Mouse (Mus musculus) MN1 (cell line): Measurements from ENCODE around the gene Kctd13.
A peak's percentile ranks its signal among the peaks of the same experiment; 100 is the strongest.

ENCODE experiments used
- DNase-seq: peaks from one replicate; pipeline ENCODE4 v3.0.0-alpha.2; 2016; ENCODE audit warnings: low spot score

The Kctd13 gene

DNA sequence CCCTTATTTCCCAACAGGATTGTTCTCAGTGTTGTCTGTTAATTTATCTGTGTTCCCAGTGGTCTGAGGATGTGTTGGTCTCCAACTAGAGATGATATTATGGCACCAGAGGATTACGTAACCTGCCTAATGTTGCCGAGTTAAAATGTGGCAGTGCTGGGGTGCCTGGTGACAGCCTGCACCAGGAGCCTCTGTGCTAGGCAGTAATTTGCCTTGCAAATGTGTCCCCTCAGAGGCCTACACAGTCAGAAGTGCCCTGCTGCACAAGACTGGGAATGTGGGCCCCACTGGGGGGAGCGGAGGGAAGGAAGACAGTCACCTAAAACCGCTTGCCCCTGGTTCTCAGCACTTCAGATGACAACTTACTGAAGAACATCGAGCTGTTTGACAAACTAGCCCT lies 13.1 kb downstream of the Kctd13 start:
- no peak for DNase-seq

DNA sequence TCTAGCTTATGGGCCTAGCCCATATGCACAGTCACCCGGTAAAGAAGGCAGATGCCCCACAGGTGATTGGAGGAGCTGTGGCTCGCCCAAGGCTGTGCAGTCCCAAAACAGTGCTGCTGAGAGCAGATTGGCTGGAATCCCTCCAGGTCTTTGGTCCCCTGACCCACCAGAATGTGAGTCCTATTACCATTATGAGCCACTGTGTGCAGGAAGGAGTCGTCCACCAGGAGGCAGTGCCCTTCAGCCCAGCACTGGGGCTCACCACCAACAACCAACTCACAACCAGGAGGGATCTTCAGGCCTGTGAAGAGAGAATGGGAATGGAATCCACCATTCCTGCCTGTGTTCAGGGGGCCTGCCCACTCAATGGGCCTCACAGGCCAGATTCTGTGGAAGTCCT lies 17.9 kb downstream of the Kctd13 start:
- peak; percentile 62 for DNase-seq

DNA sequence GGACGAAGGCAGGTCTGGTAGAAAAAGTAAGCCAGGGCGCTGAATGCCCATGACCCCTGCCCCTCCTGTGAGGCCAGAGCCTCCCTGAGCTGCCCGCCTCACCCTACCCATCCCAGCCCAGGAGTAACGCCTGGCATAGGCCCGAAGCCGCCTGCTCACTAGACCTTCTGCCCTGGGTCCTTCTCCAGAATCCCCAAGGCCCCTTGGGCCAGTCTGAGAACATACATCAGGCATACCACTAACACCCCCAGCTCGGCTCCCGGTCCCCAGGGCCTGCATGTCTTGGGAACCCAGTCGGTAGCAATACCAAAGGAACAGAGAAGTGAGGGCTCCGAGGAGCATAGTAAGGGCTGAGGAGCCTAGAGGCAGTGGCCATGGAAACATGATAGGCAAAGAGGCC lies 19.9 kb downstream of the Kctd13 start:
- DNase-seq: no peak

DNA sequence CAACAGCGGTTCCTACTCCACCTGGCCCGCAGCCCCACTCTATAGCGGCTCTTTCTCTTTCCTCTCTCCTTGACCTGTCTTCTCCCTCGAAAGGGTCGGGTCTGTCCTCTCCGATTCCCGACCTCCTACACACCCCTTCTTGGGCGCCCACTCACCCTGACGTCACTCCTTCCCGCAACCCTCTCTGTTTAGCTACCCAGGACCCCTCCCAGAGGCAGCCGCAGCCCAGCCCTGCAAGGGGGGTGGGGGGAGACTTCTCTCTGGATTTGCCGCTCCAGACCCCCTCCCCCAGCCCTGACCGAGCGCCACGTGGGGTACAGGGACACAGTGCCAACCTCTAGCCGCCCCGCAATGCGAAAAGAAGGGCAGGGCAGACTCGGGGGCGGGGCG lies 20.7 kb downstream of the Kctd13 start, which contains the start of gene Asphd1:
TSS of gene Asphd1 (minus strand) at position 180 of the 390 bp plus-strand sequence.
- no peak for DNase-seq

DNA sequence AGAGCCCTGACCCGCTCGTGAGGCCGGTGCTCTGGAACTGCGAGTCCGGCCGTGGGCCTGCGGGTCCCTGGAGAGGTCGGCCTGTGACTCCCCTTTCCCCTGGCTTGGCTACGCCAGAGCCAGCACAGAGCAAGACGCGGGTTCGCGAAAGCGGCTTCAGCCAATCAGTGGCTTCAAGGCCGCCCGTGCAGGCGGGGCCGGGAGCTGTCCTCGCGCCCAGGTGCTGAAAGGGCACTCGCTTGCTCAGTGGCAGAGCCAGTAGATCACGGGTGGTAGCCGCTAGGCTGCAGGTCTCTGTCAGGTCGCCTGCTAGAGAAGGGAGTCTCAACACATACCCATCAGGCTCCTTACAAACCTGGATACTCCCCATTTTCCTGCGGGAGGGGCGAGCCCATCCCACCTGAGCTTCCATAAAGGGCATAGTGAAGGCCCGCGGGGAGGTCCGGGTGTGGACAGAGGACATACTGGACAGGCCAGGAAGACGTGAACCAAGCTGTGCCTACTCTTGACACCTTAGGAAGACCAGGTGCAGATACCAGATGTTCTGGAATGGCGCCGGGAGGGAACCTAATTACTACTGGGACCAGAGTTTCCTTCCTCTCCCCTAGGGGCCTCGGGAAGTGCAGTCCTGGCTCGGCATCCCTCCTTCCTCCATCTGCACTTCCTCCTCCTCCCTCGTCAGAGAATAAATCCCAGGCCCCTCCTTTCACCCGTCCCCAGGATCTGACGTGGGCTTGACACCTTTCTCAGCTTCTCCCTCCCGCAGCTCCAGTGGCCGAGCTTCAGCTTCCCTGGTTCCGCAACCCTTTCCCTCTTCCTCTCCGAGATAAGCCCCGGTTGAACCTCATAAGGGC lies 21.3 kb downstream of the Kctd13 start, which contains the start of gene Sez6l2:
TSS of gene Sez6l2 (plus strand) at position 771 of the 854 bp plus-strand sequence.
- DNase-seq: peak; percentile 91

DNA sequence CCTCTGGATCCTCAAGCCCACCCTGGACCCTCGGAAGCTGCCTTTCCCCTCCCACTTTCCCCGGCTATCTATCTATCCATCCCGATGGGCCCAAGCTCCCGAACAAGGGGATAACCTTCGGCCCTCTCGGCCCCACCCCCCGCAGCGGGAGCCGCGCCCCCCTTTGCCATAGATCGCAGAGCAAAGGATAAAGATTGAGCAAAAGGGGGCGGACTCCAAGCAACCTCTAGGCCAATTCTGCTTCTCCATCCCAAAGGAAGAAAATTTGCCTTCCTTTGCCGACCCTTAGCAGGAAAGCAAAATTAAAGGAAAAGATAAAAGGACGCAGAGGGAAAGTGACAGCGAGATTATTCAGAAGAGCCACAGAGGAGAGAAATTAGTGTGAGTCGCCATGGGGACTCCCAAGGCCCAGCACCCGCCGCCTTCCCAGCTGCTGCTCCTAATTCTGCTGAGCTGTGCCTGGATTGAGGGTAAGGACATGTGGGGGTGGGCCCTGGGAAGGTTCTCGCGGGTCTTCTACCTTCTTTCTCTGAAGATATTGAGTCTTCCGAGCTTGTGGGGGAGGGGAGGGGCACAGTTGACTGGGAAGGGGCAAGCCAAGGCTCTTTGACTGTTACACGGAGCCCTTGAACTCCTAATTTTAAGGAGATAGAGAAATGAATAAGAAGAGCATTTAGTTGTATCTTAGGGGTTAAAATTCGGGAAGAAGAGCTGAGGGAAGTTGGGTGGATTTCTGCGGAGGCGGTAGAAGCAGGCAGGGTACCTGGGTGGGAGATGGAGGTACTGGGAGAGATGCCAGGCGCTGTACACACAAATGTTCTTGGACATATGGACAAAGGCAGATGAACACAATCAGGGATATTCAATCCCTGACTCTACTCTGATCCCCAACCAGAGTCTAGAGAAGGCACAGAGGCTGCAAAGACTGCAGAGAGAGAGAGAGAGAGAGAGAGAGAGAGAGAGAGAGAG lies 22.3 kb downstream of the Kctd13 start:
- peak; percentile 75 for DNase-seq

DNA sequence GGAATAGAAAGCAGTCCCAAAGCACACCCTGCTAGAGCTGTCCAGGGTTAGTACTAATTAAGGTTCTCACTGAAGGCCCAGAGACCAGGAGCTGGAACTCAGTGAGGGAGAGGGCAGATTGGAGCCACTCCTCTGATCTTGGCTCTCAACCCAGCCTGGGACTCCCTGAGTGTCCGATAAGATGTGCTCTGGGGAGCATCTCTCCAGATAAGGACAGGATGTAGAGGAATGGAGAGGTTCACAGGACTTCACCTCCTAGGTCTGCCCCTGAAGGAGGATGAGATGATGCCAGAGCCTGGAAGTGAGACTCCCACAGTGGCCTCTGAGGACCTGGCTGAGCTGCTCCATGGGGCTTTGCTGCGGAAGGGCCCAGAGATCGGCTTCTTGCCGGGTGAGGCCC lies 23.1 kb downstream of the Kctd13 start:
- peak; percentile 39 for DNase-seq

DNA sequence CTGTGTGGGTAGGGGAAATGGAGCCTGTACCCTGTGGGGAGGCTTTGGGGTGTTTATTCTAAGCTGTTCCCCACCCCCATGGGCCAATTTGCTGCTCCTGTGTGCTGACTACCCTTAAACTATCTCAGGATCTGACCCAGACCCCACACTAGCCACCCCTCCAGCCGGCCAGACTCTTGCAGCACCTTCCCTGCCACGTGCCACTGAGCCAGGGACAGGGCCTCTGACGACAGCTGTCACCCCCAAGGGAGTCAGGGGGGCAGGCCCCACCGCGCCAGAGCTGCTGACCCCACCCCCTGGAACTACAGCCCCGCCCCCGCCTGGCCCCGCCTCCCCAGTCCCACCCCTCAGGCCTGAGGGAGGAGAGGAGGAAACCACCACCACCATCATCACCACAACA lies 24.0 kb downstream of the Kctd13 start:
- no peak for DNase-seq

DNA sequence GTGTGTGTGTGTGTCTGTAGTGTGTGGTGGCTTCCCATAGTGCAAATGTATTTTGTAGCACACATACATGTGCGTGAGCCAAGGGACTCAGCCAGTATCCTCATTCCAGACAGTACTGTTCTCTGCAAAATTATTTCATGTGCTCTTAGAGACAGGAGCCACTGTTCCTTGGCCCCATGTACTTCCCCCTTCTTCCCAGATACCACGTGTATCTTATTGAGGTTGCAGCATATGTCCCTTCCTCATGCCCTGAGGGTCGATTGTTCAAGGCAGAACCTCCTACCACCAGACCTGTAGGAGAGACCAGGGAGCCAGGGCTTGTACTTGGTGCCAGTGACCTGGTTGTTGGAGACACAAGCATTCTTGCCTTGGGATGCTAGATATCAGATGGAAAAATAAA lies 26.4 kb downstream of the Kctd13 start:
- no peak for DNase-seq

DNA sequence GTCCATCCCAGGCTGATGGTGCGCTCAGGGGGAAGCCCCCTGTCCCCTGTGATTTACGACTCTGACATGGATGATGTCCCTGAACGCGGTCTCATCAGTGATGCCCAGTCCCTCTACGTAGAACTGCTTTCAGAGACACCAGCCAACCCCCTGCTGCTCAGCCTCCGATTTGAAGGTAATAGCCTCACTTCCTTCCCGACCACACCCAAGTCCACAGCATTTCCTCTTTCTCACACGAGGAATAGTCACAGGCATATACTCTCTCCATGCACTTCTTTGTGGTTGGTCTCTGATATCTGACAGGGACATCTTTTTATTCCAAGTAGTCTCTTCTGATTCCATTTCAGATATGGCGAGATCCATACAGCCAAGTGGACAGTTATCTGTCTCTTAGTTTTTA lies 31.1 kb downstream of the Kctd13 start:
- DNase-seq: no peak

DNA sequence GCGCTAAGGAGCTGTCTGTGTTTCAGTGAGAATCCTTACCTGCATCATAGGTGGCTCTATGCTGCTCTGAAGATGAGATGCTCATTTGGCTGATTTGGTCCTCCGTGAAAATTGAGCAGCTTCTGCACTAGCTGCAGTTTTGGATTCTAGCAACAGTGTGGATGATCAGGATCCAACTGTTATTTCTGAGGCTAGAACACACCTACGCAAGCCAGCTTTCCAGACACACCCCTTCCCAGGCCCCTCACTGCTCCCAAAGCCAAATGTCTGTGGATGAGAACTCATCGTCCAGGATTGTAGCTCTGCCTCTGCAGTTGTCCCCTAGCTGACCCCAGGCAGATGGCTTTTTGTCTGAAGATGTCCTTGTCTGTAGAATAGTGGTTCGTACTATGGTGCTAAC lies 32.4 kb downstream of the Kctd13 start:
- DNase-seq: no peak

DNA sequence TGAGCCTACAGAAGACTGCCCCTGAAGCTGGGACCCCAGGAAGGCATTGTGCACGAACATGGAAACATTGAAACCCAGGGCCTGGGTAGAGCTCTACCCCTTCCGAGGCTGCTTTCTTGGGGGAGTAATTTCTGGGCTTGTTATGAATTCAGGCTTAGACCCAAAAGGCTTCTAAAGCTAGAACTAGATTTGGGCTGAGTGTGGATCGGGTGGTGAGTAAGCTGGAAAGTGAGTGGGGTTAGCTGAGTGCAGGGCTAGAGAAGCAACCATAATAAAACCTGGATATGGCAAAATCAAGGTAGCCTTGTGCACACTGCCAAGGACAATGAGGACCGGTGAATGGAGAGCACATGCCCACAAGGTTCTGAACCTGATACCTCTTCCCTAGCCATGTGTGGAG lies 33.3 kb downstream of the Kctd13 start:
- DNase-seq: no peak

DNA sequence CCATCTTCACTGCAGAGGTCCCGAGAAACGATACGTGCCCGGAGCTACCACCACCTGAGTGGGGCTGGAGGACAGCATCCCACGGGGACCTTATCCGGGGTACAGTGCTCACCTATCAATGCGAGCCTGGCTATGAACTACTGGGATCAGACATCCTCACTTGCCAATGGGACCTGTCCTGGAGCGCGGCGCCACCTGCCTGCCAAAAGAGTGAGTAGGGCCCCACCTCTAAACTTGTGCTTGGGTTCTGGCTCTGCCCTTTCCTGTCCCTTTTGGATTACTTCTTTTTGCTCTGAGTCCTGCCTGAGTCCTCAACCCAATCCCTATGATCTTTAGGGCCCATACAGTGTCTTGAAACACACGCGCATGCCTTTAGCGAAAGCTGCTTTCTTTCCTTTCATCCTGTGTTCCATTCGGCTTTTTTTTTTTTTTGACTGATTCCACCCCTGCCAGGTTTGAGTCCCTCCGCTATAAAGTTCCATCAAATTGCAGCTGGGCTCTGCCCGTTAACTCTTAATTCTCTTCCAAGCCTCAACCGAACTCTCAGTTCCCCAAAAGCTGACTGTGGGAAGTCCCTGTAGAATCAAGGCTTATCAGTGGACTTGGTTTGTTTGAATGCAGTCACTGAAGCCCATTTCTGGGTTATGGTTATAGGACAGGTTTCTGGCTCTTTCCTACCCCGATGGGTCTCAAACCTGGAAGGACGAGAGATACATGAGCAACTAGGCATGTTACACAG lies 35.0 kb downstream of the Kctd13 start:
- no peak for DNase-seq

DNA sequence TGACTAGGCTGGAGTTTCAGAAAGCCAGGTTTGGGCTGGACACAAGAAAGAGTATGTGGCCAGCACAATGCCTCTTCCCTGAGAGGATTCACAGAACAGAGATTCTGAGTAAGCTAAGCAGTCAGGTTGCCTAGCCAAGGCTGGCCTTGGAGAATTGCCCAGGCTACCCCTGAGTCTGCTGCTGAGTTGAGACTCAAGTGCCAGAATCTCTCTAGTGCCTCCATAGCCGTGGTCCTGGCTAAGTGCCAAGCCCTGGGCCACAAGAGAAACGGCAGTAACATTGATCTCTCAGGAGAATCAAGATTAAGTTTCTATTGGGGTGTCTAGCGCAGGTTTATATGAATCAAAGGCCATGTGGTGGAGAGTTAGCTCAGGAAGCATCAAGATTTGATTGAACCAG lies 36.9 kb downstream of the Kctd13 start:
- DNase-seq: no peak

DNA sequence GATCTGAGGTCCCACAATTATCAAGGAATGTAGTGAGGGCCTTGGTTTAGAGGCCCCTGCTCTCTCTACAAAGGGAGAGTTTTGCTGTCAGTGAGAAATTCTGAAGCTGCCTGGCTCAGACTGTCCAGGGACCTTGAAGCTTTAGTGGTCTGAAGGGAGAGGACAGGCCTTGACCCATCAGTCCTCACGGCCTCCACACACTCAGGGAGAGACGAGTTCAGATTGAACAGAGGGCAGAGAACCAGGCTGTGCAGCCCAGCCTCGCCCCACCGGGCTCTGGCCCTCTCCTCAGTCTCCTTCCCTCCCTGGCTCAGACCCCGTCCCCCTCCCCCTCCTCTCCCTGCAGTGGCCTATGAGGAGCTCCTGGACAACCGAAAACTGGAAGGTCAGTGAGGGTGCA lies 38.7 kb downstream of the Kctd13 start:
- DNase-seq: no peak

DNA sequence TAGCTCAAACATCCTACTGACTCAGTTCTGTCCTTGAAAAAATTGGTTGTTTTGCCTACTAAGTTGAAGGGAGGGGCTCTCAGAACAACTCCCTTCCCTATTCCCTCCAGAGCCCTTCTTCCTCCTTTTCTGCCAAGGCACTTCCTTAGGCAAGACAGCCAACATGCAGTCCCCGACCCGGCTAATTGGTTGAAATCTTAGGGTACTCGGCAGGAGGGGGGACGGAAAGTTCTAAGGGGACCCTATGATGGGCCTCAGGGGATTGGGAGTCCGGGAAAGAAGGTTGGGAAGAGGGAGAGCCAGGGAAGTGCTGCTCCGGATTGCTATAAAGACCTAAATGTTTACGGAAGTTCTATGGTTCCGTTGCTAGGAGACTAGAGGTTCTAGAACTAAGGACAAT lies 46.8 kb downstream of the Kctd13 start:
- no peak for DNase-seq

DNA sequence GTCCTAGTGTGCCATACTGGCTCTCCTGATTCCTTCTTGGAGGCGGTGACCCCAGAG lies 47.0 kb downstream of the Kctd13 start, which contains the start of gene Cdipt:
TSS of gene Cdipt (plus strand) at position 22 of the 57 bp plus-strand sequence.
- DNase-seq: no peak

DNA sequence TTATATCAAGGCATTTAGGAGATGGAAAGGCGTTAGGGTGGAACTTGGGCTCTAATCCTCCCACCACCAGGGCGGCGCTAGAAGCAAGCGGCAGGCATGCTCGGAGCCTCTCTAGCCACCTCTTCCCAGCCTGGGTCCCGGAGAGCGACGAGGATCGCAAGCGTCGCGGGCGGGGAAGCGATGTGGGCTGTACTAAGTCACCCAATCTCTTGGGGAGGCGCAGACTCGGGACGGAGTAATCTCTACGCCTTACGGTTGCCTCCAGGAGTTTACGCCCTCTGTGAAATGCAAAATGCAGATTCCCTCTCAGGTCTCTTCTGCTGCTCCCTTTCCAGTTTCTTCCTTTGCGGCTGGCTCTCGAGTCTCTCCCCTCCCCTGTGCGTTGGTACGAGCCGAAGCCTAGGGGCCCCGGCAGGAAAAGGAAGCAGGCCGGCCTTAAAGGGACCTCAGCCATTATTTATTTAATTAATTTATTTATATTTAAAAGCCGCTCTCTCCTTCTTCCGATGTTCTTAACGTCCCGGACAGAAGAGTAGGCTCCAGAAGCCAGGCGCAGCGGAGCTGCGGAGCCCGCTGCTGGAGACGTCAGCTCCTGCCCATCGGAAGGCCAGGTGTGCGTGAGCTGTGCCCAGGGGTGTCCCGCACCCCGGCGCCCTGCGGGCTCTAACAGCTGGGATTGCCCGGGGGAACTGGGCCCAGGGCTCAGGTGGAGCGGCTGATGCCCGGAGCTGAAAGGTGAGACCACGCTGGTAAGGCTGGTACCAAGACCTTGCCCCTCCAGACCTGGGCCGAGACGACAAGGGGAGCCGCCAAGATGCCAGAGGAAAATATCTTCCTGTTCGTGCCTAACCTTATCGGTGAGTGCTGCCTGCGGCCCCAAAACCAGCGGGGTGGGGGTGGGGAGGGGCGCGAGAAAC lies 47.5 kb downstream of the Kctd13 start, which contains the start of gene Cdiptos:
TSS of gene Cdiptos (minus strand) at position 149 of the 917 bp plus-strand sequence.
- peak; percentile 97 for DNase-seq

DNA sequence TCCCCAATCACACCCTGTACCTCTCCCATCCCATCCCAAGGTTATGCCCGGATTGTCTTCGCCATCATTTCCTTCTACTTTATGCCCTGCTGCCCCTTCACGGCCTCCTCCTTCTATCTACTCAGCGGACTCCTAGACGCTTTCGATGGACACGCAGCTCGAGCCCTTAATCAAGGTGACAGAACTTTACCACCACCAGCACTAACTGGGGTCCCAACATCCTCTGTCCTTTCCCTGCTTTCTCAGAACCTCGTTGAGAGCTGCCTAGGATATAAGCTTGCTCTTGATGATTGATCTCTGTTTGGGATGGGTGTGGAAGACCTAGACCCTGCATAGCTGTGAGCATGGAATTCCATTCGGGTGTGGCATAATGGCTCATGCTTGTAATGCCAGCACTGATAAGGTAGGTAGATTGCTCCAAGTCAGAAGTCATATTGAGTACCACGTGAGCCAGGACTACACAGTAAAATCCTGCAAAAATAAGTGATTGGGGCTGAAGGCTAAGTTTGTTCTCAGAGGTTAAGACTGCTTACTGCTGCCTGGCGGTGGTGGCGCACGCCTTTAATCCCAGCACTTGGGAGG lies 48.3 kb downstream of the Kctd13 start:
- peak; percentile 30 for DNase-seq

DNA sequence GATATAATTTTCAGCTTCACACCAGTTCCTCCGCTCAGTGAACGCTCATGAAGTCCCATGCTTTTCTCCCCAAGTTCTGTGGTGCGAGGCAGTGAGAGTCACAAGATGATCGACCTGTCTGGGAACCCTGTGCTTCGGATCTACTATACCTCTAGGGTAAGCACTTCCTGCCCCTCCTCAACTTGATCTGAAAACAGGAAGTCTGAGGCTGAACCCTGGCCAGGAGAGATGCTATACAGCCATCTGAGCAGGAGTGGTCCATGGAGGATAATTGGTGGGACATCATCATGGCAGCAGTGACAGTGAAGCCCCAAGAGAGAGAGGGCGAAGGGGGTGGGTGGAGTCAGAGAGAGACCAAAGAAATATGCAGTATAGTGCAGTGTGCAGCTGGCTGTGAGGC lies 50.2 kb downstream of the Kctd13 start:
- no peak for DNase-seq

DNA sequence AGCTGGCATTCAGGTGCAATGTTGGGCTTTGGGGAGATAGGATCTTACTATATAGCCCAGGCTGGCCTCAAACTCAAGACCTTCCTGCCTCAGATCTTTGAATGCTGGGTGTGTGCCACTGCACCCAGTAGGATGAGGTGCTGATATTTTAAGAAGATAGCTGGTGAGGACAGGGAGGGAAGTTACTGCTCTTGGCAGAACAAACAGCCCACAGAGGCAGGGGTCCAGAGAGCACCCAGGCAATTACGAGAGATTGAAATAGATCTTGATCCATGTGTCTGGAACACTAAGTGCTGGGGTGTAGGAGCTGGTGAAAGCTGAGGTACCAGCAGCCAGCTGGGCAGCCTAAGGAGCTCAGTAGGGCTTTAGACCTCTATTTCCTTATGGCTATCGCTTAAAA lies 52.9 kb downstream of the Kctd13 start:
- no peak for DNase-seq
